Mouse (Mus musculus) urinary bladder, adult 2 months (tissue): ENCODE data around the gene Lhfpl3. TPM values are rescaled to one million over a fixed set of nuclear protein-coding genes. Genes with fewer than 3 reads are reported as not detected.
A peak's percentile ranks its signal among the peaks of the same experiment; 100 is the strongest.

Experiments used
- DNase-seq: peaks from one replicate; pipeline ENCODE4 v3.0.0; 2022; ENCODE audit warnings: low spot score
- polyA plus RNA-seq: library from polyadenylated mRNA; depleted of rRNA; stranded (reverse); fragments of >200 nt; gene quantifications from 2 replicates; pipeline ENCODE4 v1.2.3, GENCODE M21; 2012

Gene Lhfpl3
- polyA plus RNA-seq, 1 experiment, result 0.08 TPM

DNA sequence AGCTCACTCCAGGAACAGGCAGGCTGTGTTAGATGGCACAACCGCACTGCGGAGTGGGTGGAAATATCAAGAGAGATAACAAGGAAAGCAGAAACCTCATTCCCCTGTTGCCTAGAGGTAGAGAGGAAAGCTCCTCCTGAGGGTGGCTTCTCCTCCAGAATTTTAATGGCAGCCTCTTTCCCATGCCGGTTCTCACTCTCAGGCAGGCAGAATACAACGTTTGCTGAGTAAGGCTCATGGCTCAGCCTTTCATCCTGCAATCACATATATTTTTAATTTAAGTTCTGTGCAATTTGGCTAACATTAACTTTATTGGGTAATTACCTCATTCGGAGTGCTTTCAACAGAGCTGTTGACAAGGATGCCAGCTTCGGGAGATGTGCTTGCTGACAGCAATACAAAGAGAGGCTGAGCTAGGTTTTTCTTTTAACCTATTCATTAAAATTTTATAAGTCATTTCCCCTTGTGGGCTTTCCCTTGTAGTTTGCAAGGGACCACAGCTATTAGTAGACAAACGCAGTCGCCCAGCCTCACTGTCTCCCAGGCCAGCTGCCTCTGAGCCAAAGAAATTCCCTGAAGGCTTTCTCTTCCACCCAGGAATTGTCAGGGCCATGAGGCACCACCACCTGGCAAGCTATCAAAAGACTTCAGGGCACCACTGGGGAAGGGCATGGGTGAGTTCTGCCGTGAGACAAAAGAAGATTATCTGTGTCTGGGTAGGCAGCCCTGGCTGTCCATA lies 394.5 kb downstream of the Lhfpl3 start:
- DNase-seq, result no peak

DNA sequence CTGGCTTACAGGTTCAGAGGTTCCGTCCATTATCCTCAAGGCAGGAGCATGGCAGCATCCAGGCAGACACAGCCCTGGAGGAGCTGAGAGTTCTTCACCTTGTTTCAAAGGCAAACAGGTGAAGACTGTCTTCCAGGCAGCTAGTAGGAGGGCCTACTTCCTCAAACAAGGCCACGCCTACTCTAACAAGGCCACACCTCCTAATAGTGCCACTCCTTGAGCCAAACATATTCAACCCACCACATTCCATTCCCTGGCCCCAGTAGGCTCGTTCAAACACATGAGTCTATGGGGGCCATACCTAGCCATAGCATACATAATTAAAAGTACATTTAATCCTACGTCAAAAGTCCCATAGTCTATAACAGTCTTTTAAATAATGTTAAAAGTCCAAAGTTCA lies 407.4 kb downstream of the Lhfpl3 start:
- DNase-seq, result no peak

DNA sequence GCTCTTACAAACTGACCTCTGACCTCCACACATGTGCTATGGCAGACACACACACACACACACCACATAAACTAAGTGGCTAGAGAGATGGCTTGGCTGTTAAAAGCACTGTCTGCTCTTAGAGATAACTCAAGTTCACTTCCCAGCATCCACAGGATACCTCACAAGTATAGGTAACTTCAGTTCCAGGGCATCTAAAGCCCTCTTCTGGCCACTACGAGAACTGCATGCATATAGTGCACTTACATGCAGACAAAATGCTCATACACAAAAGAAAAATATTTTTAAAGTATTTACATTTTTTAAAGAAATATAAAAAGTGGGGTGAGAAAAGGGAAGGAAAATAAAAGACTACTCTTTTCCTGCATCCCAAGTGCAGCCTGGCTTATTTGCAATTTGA lies 408.6 kb downstream of the Lhfpl3 start:
- DNase-seq, result no peak

DNA sequence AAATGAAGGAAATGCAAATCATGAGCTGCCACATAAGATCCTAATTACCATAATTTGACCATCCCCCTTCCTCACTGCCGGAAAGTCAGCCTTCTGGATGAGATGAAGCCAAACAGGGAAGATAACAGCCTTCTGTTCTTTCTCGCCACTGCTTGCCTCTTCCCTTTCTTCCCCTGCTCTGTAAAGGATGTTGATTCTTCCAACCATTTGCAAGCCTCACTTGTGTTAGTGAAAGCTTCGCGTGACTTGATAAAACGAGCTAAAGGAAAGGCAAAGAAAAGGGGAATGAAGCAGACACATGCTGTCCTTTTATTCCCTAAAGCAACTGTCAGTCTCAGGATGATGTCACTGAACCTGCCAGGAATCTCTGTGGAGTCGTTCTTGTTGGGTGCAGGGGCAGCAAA lies 420.1 kb downstream of the Lhfpl3 start:
- DNase-seq, result no peak

DNA sequence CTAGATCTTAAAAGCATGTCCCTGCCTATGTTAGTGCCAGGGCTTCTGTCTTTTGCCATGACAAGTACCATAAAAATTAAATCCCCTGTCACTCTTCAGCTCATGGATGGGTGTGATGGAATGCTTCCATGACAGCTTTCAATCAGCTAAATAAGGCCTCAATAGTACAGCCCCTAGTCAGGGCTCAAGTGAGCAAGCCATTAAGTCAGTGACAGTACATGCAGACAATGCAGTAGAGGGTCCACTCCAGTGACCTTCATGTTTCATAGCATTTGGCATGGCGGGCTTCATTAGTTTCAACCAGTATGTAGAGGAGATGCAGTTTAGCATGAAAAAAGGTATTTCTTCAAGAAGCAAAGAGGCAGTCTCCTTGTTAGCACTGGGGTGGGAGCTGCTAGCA lies 420.8 kb downstream of the Lhfpl3 start:
- DNase-seq, result no peak

DNA sequence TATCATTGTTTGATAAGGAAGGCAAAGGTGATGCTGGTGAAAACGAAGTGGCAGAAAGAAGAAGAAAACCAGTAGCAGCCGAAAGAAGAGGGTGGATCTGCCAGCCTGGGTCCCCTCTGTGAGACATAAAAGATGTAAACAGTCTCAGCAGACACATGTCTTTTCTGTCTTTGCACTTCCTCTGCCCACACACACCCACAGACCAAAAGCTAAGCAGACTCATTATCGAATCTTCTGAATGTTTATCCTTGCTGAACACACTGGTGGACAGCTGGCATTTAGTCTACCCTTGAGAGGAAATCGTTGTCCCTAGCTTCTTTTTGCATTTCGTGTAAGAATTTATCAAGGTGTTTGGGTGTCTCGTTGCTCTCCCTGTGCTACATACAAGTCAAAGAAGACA lies 443.8 kb downstream of the Lhfpl3 start:
- no peak for DNase-seq

DNA sequence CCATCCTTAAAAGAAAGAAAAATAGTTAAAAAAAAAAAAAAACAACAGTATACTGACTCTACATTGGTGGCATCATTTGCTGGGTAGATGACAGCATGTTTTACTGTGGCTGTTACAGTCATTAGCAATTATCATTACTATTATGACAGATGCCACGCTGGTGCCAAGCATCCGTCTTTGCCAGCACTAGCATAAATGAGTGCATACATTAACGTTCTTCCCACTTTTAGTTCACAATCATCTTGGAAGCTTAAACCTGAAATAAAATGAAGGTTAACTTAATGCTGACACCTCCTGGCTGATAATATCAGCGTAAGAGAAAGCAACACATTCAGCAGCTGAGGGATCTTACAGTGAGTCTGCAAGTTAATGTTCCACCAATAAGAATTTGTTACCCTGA lies 451.0 kb downstream of the Lhfpl3 start:
- no peak for DNase-seq

DNA sequence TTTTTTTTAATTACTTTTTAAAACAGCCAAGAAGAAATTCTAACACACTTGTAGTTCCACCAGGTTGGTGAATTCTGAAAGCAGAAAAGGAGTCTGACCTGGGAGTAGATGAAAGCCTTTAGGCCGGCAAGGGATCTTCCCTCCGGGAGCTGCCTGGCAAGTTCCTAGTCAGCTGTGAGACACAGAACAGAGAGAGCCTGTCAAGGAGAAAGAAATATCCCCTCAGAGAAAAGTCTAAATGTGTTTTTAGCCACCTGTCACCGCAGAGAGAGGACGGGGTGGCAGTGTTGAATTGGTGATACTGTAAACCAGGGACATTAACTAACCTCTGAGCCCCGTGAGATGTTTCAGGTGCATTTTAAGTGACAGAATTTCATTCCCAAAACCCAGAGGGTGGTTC lies 467.2 kb downstream of the Lhfpl3 start:
- DNase-seq, result no peak

DNA sequence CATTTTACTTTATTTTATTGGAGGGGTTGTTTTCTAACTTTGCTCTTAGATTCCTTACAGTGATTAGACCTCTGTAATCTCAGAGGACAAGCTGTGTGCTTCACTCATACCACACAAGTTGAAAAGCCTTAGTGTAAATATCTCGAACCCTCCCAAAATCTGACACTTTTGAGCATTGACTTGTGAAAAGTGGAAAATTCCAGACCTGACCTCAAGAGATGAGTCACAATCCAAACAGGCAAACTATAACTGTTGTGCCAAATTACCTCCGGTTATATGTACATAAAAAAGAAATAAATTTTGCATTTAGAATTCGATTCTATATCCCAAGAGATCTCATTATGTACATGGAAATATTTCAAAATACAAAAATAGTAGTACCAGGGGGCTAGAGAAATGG lies 468.8 kb downstream of the Lhfpl3 start:
- no peak for DNase-seq

DNA sequence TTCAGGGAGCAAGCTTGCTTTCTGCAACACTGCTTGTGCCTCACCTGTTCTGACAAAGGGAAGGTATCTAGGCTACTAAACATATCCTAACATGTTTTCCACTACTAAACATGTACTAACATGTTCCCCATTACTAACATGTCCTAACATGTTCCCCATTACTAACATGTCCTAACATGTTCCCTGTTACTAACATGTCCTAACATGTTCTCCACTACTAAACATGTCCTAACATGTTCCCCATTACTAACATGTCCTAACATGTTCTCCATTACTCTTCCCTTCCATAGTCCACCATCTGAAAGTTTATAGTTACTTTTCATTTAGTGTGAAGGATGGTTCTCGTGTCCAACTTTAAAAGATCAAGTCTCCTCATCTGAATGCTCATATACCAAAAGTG lies 473.8 kb downstream of the Lhfpl3 start:
- DNase-seq, result no peak

DNA sequence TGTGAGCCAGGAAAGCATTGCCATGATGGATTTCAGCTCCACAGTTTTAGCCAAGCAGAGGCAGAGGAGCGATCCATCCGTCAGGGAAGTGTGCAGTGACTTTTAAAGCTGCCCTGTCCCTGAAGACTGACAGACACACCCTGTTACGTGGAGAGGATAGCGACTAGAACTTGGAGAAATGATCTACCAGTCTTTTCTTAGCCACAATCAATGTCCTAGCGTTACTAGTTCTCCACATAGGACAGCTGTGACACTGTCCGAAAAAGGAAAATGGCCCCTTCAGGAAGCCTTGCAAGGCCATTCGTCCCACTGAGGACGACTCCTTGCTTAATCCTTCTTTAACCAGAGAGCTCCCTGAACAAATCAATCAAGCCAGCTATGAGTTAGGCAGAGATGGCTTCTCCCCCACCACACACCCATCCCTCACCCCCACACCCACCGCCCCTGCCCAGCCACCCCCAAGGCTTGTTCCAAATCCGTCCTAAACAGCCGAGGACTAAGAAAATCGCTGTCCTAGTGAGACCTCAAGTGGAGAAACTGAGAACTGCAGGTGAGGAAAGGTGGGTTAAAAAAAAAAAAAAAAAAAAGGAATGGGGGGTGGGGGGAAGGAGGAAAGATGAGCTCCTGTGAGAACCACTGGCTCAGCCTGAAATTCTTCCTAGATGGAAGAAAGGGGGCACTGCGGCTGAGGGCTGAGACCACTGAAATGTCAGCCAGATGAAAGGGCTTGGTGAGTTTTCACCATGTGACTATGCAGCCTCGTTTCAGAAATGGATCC lies 479.1 kb downstream of the Lhfpl3 start:
- no peak for DNase-seq

DNA sequence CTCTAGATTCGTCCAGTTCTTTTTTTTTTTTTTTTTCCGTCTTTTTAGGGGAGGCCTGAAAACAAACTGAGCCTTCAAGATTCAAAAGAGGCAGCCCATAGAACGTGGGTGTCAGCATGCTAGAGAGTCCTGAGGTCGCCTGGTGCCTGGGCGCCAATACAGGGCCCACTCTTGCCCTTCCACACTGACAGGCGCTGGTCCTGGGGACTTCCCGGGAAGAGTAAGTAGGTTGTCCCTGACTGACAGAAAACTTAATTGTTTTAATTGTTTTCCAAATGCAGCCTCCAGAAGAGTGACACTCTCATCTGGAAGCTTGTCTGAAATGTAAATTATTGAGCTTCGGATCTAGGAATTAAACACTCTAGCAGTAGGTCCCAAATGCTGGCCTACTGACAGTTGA lies 479.8 kb downstream of the Lhfpl3 start:
- no peak for DNase-seq

DNA sequence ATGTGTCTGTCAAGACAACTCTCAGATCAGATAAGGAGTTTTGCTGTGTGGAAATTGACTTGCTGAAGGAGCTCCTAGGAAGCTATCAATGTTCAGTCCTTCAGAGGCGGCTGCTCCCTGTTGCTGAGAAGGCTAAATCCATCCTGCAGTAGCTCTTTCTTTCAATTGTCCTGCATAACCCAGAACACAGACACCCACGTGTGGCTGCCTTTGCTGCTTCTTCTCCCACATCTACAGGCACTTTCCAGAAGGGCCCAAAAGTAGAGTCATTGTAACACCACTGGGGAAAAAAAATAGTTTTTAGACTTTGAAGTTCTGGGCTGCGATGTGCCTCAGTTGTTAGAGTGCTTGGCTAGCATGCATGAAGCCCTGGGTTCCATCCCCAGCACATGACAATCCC lies 480.9 kb downstream of the Lhfpl3 start:
- no peak for DNase-seq

DNA sequence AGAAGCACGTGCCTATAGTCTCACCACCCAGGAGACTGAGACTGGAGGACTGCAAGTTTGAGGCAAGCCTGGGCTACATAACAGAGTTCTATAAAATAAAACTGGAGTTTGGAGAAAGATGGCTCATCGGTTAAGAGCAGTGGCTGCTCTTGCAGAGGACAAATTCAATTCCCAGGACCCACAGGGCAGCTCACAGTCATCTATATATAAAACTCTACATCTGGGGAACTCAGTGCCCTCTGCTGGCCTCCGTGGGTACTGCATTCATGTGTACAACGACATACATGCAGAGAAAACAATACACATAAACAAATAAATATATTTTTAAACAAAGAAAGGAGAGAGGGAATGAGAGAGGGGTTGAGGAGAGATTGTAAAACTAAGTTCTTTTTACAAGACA lies 501.1 kb downstream of the Lhfpl3 start:
- no peak for DNase-seq

DNA sequence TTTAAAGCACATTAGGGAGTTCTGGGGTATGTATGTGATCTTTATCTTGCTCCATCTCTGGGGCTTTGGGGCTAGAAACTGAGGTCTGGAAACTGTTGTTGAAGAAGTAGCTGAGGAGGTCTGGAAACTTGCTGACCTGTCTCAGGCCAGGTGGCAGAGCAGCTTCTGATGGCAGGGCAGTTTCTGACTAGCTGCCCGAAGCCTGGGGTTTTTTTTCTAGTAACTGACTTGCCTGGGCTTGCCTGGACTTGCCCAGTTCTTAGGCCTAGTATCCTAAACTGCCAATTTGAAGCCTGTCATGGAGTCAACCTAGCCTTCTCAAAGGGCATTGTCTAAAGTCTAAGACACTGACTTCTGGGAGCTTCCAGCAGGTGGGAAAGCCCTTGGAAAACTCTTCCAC lies 501.9 kb downstream of the Lhfpl3 start:
- DNase-seq, result no peak

DNA sequence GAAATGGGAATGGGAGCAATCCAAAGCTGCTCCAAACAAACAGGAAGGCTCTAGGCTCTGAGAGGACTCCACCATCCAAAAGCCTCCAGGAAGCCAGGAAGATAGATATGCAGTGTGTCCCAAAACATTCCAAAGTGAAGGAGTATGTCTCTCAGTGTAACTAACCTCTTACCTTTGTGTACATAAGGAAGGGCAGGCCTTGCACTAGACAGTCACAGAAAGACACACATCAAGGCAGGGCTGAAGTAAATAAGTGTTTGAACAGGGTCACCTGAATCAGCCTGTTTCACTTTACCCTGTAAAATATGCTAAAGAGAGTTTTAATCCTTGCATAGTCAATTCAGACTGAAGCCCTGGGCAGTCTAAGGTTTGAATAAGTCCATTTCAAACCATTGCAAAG lies 502.4 kb downstream of the Lhfpl3 start:
- no peak for DNase-seq

DNA sequence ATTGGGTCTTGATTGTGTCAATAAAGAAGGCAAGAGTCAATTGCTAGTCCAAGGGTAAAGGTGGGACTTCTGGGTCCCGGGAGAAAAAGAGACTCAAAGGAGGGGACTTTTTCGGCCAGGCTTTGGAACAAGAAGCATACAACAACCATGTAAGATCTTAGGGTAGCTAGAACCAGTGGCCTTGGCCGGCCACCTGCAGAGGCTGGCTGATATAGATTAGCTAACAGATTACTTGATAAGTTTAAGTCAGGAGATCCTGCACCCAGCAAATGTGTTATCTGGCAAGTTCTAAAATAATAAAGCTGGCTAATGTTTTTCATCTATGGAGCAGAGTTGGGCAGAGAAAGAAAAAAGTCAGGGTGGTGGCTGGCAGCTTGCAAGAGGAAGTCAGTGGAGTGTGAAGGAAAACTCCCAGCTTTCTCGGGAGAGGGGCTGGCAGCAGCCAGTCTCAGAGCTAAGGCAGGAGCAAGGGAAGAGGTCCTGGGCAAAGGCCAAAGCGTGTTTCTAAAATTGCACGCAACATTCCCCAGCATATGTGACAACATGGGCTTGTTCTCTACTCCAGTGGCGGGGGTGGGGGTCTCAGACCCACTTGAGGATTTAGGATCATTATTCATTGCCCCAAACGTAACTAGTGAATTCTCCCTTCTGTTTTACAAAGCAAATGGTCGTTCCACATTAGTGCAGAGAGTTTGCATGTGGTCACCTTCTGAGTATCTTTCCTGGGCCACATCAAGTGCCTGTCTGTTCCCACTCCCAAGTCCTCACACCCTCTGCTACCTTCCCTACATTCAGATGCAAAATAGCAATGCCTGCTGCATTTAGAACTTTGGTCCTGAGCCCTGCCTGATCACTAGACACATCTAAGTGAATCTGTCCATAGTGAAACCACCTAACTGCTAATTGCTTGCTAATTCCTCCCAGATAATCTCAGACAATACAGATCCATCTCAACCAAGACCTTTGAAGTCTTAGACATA lies 504.3 kb downstream of the Lhfpl3 start:
- DNase-seq, result no peak

DNA sequence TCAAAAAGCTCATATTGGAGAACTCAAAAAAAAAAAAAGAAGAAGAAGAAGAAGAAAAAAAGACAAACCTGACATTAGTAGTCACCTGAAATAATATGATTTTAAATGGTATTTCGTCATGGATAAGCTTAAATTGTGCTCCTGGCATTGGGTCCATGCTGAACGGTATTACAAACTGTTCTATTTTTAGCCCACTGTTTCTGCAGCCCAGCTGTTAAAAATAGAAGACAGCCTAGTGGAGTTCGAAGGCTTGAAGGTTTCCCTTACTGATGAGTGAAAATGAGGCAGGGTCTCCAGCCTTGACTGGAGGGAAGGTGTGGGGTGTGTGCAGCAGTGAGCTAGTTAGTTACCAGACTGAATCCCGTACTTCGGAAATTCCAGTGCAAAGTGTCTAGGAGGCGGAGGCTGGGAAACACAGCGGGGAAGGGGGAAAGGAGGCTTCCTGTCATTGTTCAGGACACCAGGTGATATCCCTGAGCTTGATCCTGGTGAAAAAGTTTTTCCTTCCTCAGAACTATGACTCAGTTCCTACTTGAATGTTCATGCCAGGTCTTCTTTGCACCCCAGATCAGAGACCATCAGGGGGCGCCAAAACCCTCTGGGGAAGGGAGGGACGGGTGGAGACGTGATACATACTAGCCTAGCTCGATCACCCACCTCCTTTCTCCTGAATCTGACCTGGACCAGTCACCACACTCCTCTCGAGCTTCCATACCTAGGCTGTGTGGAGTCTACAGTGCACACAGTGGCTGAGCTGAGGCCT lies 505.8 kb downstream of the Lhfpl3 start:
- peak; percentile 27 for DNase-seq

DNA sequence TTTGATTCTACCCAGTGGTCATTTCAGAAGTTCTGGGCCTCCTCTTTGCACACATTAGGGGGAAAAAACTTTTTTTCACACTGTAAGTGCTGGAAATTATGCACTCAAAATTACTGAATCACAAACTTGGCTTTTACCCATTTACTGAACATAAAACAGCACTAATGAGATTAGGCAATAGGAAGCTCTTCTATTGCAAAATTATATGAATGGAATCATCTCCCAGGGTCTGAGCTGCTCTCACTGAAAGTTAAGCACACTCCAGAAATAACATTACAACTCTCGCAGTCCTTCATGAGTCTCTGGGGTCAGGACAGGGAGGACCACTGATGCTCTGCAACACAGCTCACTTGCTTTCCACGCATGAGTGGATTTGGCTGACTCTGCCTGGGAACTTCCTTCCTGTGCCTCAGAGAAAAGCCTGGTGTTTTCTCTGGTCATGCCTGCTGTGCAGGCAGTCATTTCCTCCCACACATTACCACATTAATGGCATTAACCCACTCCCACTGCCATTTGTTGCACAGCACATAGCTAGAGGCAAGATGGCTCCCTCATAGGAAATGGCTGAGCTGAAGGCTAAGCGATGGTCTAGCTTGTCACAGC lies 510.1 kb downstream of the Lhfpl3 start:
- DNase-seq, result no peak

DNA sequence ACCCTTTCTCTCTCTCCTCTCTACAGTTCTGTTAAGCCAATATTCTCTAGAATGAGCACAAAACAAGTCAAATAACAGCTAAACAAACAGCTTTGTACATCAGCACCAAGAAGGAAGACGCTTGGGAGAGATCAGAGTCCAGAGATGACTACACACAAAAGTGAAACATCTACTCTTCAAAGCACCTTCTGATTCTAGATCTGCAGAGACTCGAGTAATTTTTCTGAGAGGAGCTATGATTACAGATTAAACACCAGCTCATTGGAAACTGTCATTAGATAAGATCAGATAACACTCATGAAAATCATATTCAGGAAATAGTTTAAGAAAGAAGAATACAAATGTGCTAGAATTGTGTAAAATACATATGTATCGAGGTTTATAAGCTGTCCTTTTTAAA lies 527.5 kb downstream of the Lhfpl3 start:
- DNase-seq, result no peak

DNA sequence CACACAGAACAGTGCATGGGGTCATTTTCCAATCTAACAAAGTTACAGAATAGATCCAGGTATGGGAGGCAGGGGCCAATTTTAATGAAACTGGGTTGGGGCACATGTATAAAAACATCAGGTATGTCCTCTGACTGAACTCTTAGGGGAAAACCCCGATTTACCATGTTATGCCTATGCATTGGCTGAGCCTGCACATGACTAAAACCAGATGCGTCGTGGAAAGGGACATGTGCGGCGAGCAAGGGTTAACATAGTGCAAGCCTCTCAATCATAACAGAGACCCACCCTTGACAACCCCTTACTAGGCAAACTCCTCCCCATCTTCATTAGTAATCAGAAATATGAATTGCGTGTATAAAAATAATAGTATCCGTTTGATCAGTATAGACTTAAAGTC lies 533.5 kb downstream of the Lhfpl3 start:
- DNase-seq, result no peak
